Mouse (Mus musculus): ENCODE measurements around the gene Exoc4. TPM values are rescaled to one million over a fixed set of nuclear protein-coding genes. Genes with fewer than 3 reads are reported as not detected.

Gene Exoc4
- total RNA-seq, 2 experiments from 2014 or later: 40.0 to 49.3 TPM

GRCm38 (mm10) chr6:33836048-33836780 is 587.3 kb downstream of the Exoc4 start:
- ATAC-seq (replicated peaks; ENCODE audit: poor library complexity): no peak

GRCm38 (mm10) chr6:33842901-33843300 is 594.0 kb downstream of the Exoc4 start:
- no peak for ATAC-seq (replicated peaks; ENCODE audit: poor library complexity)

GRCm38 (mm10) chr6:33859049-33859448 is 610.2 kb downstream of the Exoc4 start:
- ATAC-seq (replicated peaks; ENCODE audit: poor library complexity): no peak

GRCm38 (mm10) chr6:33865752-33866151 is 616.9 kb downstream of the Exoc4 start:
- no peak for ATAC-seq (replicated peaks; ENCODE audit: poor library complexity)

GRCm38 (mm10) chr6:33866901-33867580 is 618.2 kb downstream of the Exoc4 start:
- peak; percentile 84 for ATAC-seq (replicated peaks; ENCODE audit: poor library complexity)

- ATAC-seq (replicated peaks; ENCODE audit: poor library complexity): no peak
Observed at GRCm38 (mm10) chr6:33869251-33869650, 620.4 kb downstream of the Exoc4 start.

GRCm38 (mm10) chr6:33870468-33871142 is 621.7 kb downstream of the Exoc4 start:
- ATAC-seq (replicated peaks; ENCODE audit: poor library complexity): no peak

GRCm38 (mm10) chr6:33871286-33871685 is 622.4 kb downstream of the Exoc4 start:
- no peak for ATAC-seq (replicated peaks; ENCODE audit: poor library complexity)

GRCm38 (mm10) chr6:33872192-33872591 is 623.3 kb downstream of the Exoc4 start:
- no peak for ATAC-seq (replicated peaks; ENCODE audit: poor library complexity)

- ATAC-seq (replicated peaks; ENCODE audit: poor library complexity): no peak
Observed at GRCm38 (mm10) chr6:33873000-33873399, 624.1 kb downstream of the Exoc4 start.

GRCm38 (mm10) chr6:33874291-33875014 is 625.6 kb downstream of the Exoc4 start:
- no peak for ATAC-seq (replicated peaks; ENCODE audit: poor library complexity)

GRCm38 (mm10) chr6:33884141-33884683 is 635.3 kb downstream of the Exoc4 start:
- no peak for ATAC-seq (replicated peaks; ENCODE audit: poor library complexity)

- no peak for ATAC-seq (replicated peaks; ENCODE audit: poor library complexity)
Observed at GRCm38 (mm10) chr6:33886941-33887340, 638.1 kb downstream of the Exoc4 start.

- no peak for ATAC-seq (replicated peaks; ENCODE audit: poor library complexity)
Observed at GRCm38 (mm10) chr6:33890926-33891325, 642.0 kb downstream of the Exoc4 start.

- no peak for ATAC-seq (replicated peaks; ENCODE audit: poor library complexity)
Observed at GRCm38 (mm10) chr6:33892142-33892541, 643.3 kb downstream of the Exoc4 start.

GRCm38 (mm10) chr6:33899973-33900372 is 651.1 kb downstream of the Exoc4 start:
- ATAC-seq (replicated peaks; ENCODE audit: poor library complexity): peak; percentile 48; the same call in 1 of the 2 replicates

- ATAC-seq (replicated peaks; ENCODE audit: poor library complexity): no peak
Observed at GRCm38 (mm10) chr6:33900615-33901014, 651.7 kb downstream of the Exoc4 start.

GRCm38 (mm10) chr6:33905099-33905498 is 656.2 kb downstream of the Exoc4 start:
- no peak for ATAC-seq (replicated peaks; ENCODE audit: poor library complexity)

- ATAC-seq (replicated peaks; ENCODE audit: poor library complexity): 0 out of 2 replicates have a peak, but pooled peaks have one; percentile 29
Observed at GRCm38 (mm10) chr6:33910671-33911070, 661.8 kb downstream of the Exoc4 start.

GRCm38 (mm10) chr6:33913072-33913471 is 664.2 kb downstream of the Exoc4 start:
- ATAC-seq (replicated peaks; ENCODE audit: poor library complexity): no peak

GRCm38 (mm10) chr6:33913486-33913885 is 664.6 kb downstream of the Exoc4 start:
- no peak for ATAC-seq (replicated peaks; ENCODE audit: poor library complexity)

Data from megakaryocyte progenitor cell, adult 5-6 weeks (primary cell).